8 mouse cellular contexts compared by ENCODE assay signal in the genomic region with DNA sequence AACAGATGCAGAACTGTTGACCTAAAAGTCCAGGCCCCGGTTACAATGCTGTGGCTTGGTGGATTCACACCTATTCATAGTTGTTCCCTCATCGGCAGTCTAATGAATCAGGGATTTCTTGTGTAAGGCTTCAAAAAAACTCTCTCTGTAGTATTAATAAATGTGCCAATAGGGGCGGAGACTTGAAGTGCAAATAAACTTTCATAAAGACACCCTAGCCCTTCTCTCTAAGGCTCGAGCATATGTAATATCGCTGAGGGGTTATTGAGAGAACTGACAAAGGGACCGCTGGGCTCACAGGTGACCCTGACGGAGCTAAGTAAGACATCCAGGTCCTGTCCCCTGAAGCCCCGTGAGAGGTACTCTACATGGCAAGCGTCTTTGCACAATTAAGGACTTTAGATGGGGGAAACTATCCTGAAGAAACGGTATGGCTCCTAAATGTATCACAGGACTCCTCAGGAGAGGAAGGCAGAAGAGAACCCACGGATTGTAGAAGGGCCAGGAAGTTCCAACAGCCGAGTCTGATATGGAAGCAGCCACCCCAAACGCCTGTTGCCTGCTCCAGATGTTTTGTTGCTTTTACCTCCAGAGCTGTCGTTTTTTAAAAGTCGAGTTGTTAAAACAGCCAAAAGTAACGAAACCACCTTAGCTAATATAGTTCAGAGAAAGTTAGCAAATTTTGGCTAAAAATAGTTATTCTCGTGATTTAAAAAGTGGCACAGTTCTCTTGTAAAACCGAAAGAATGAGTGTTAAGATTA. TPM values are rescaled to one million over a fixed set of nuclear protein-coding genes. Genes with fewer than 3 reads are reported as not detected.
DNase-seq lines count a peak whose midpoint lies in the region; ATAC-seq lines count a peak whose summit lies in the region.

No protein-coding gene starts in this region.

- peaks cover 7% of the 10 kb centered on the region; the same call in 1 of the 2 replicates for H3K4me1 ChIP-seq in heart, embryonic 11.5 days (ENCODE audit: control insufficient read depth, insufficient read depth, low read length)
- peaks cover 10% of the 10 kb centered on the region for H3K4me1 ChIP-seq in hindbrain, embryonic 15.5 days (replicated peaks)
- H3K4me1 ChIP-seq in midbrain, embryonic 11.5 days (ENCODE audit: control insufficient read depth, insufficient read depth, low read length), result peaks cover 3% of the 10 kb centered on the region; the same call in 1 of the 2 replicates

- intact Hi-C loops in heart, postnatal 36 days (cut with DNase I), result loop anchor here (2.0 to 5.0 kb wide), 3 partner anchors 86 to 230 kb away; a partner anchor contains a TSS

- peak overlapping the region; percentile 81; the same call in 1 of the 2 replicates for H3K27ac ChIP-seq in heart, embryonic 11.5 days (ENCODE audit: low read depth, low read length)
- H3K27ac ChIP-seq in hindbrain, embryonic 15.5 days (replicated peaks), result peak overlapping the region; percentile 78; the same call in 1 of the 2 replicates
- H3K27ac ChIP-seq in midbrain, embryonic 11.5 days (ENCODE audit: low read depth, low read length), result no peak overlapping the region

- ATAC-seq in heart, embryonic 11.5 days (replicated peaks; ENCODE audit: insufficient number of reproducible peaks, low FRiP score, low TSS enrichment), result no peak
- ATAC-seq in hindbrain, embryonic 15.5 days (ENCODE audit: low FRiP score, low read depth), result no peak
- ATAC-seq in midbrain, embryonic 11.5 days (ENCODE audit: low FRiP score), result no peak

- H3K27me3 ChIP-seq in heart, embryonic 11.5 days (ENCODE audit: control insufficient read depth, insufficient read depth, low read length), result no peaks in the 10 kb centered on the region
- H3K27me3 ChIP-seq in hindbrain, embryonic 15.5 days, result no peaks in the 10 kb centered on the region
- no peaks in the 10 kb centered on the region for H3K27me3 ChIP-seq in midbrain, embryonic 11.5 days (ENCODE audit: control insufficient read depth, insufficient read depth, low read length)

- H3K9ac ChIP-seq in heart, embryonic 11.5 days (ENCODE audit: low read depth, low read length), result peak overlapping the region; percentile 74; the same call in 1 of the 2 replicates
- H3K9ac ChIP-seq in hindbrain, embryonic 15.5 days, result peak overlapping the region; percentile 51; the same call in 1 of the 2 replicates
- H3K9ac ChIP-seq in midbrain, embryonic 11.5 days (ENCODE audit: low read length), result peak overlapping the region; percentile 70; the same call in 1 of the 2 replicates

- H3K4me2 ChIP-seq in heart, embryonic 11.5 days, result peak overlapping the region; percentile 81
- H3K4me2 ChIP-seq in hindbrain, embryonic 15.5 days, result peak overlapping the region; percentile 61
- peak overlapping the region; percentile 69 for H3K4me2 ChIP-seq in midbrain, embryonic 11.5 days

- no peak for DNase-seq in heart, postnatal 36 days
- peak; percentile 48 for DNase-seq in adipocyte (ENCODE audit: low spot score)
- peak; percentile 90 for DNase-seq in midbrain, embryonic 11.5 days (ENCODE audit: low spot score, missing footprints)
- no peak for DNase-seq in gastrocnemius, adult 8-10 months (ENCODE audit: low spot score in 2 of 2)
- no peak for DNase-seq in gastrocnemius, postnatal 25 days
- no peak for DNase-seq in testis, postnatal 14 days (ENCODE audit: low spot score)

- peak overlapping the region; percentile 69 for H3K4me3 ChIP-seq in heart, embryonic 11.5 days (ENCODE audit: low read depth, low read length)
- H3K4me3 ChIP-seq in hindbrain, embryonic 15.5 days, result peak overlapping the region; percentile 47
- H3K4me3 ChIP-seq in midbrain, embryonic 11.5 days (ENCODE audit: low read depth, low read length), result peak overlapping the region; percentile 59

- H3K9me3 ChIP-seq in heart, embryonic 11.5 days (replicated peaks; ENCODE audit: control insufficient read depth, low read length), result no peaks in the 10 kb centered on the region
- H3K9me3 ChIP-seq in hindbrain, embryonic 15.5 days, result no peaks in the 10 kb centered on the region
- H3K9me3 ChIP-seq in midbrain, embryonic 11.5 days (ENCODE audit: control insufficient read depth, low read length), result no peaks in the 10 kb centered on the region

- H3K36me3 ChIP-seq in heart, embryonic 11.5 days (ENCODE audit: control insufficient read depth, insufficient read depth, low read length), result no peaks in the 10 kb centered on the region
- peaks cover 6% of the 10 kb centered on the region for H3K36me3 ChIP-seq in hindbrain, embryonic 15.5 days
- no peaks in the 10 kb centered on the region for H3K36me3 ChIP-seq in midbrain, embryonic 11.5 days (ENCODE audit: control insufficient read depth, insufficient read depth, low read length)

- 48% methylated on average over 18 of the region's 18 CpGs for WGBS in heart, embryonic 11.5 days (ENCODE audit: insufficient replicate concordance)
- 56% methylated on average over 18 of the region's 18 CpGs for WGBS in hindbrain, embryonic 15.5 days
- 57% methylated on average over 18 of the region's 18 CpGs for WGBS in midbrain, embryonic 11.5 days

RNA-seq across cellular contexts. Expression of a gene that starts 1.0 kb away (rescaled TPM):
- 3.3 TPM in 2 replicates for polyA plus RNA-seq in heart, embryonic 11.5 days (2014; fragmentation: Nextera tagmentation; extraction: Ambion mirVana)
- total RNA-seq in heart, postnatal 36 days (2021), result not detected
- 2.6 and 2.8 TPM in 2 replicates for polyA plus RNA-seq in hindbrain, embryonic 15.5 days (2015; fragmentation: Nextera tagmentation; extraction: Ambion mirVana)
- polyA plus RNA-seq in midbrain, embryonic 11.5 days (2014; fragmentation: Nextera tagmentation; extraction: Ambion mirVana), result 3.2 and 4.0 TPM in 2 replicates
- not detected for total RNA-seq in gastrocnemius, adult 8-10 months (2022)
- not detected for total RNA-seq in gastrocnemius, postnatal 25 days (2021)

Comparison
In these comparisons a context has a peak if more than half of its experiments do, and no peak if none do; other contexts are left out.
1. DNase-seq: peak in adipocyte (single experiment) and midbrain, embryonic 11.5 days (single experiment); none in heart, postnatal 36 days (0 of 2), gastrocnemius, adult 8-10 months (0 of 2), gastrocnemius, postnatal 25 days (single experiment) and testis, postnatal 14 days (single experiment).
2. Peak in every context shown above with its lines, with median percentiles within 50 percentile points of each other: H3K4me2 ChIP-seq, H3K4me3 ChIP-seq and H3K9ac ChIP-seq.